Mouse (Mus musculus) liver, embryonic 16.5 days (tissue): ENCODE data around the gene Fat3. TPM values are rescaled to one million over a fixed set of nuclear protein-coding genes. Genes with fewer than 3 reads are reported as not detected.
A peak's percentile ranks its signal among the peaks of the same experiment; 100 is the strongest.

ENCODE experiments used
- ATAC-seq: fragments of 200-750 bp; cut with Nextera tagmentation; 2 replicates; pipeline ENCODE4 v1.8.0; 2017; ENCODE audit warnings: low read depth, mild to moderate bottlenecking, moderate number of reproducible peaks, moderate library complexity
- H3K27ac ChIP-seq: fragments of 300-500 bp; sonication (generic); 2 replicates; pipeline ENCODE4 v1.5.1; 2014; ENCODE audit warnings: mild to moderate bottlenecking, low read length
- H3K27me3 ChIP-seq: fragments of 300-500 bp; sonication (generic); 2 replicates; pipeline ENCODE4 v1.6.1; 2014; ENCODE audit warnings: low read depth, low read length, mixed read lengths; ENCODE audit not compliant: control insufficient read depth, insufficient read depth
- H3K36me3 ChIP-seq: fragments of 300-500 bp; sonication (generic); 2 replicates; pipeline ENCODE4 v1.6.1; 2014; ENCODE audit warnings: mild to moderate bottlenecking; ENCODE audit not compliant: control insufficient read depth, insufficient read depth
- H3K4me1 ChIP-seq: fragments of 300-500 bp; sonication (generic); 2 replicates; pipeline ENCODE4 v1.6.1; 2014; ENCODE audit warnings: low read depth, low read length, mixed read lengths; ENCODE audit not compliant: control insufficient read depth
- H3K4me2 ChIP-seq: fragments of 300-500 bp; sonication (generic); 2 replicates; pipeline ENCODE4 v1.6.1; 2014; ENCODE audit warnings: low read depth, low read length, mixed read lengths
- H3K4me3 ChIP-seq: fragments of 300-500 bp; sonication (generic); 2 replicates; pipeline ENCODE4 v1.5.1; 2014; ENCODE audit warnings: low read depth, mild to moderate bottlenecking, low read length
- H3K9ac ChIP-seq: fragments of 300-500 bp; sonication (generic); 2 replicates; pipeline ENCODE4 v1.6.1; 2014; ENCODE audit warnings: low read depth, low read length
- H3K9me3 ChIP-seq: fragments of 300-500 bp; sonication (generic); replicated peaks from 2 replicates; pipeline ENCODE4 v1.6.1; 2016; ENCODE audit warnings: low read length; ENCODE audit not compliant: control insufficient read depth
- WGBS: fragments of 180-500 bp; shearing (Covaris S2); extraction: QIAGEN DNeasy Blood & Tissue Kit; methylation state at CpG from one replicate; pipeline ENCODE4 v1.1.7; 2014; ENCODE audit not compliant: insufficient replicate concordance; 5-methylcytosine and 5-hydroxymethylcytosine counted together
- polyA plus RNA-seq: library from polyadenylated mRNA; unstranded; fragments of >200 nt; fragmentation: Nextera tagmentation; extraction: Ambion mirVana; gene quantifications from 2 replicates; pipeline ENCODE4 v1.2.1, GENCODE M21; 2015

The Fat3 gene
- polyA plus RNA-seq, 1 experiment from 2014 or later, result 0.06 TPM

DNA sequence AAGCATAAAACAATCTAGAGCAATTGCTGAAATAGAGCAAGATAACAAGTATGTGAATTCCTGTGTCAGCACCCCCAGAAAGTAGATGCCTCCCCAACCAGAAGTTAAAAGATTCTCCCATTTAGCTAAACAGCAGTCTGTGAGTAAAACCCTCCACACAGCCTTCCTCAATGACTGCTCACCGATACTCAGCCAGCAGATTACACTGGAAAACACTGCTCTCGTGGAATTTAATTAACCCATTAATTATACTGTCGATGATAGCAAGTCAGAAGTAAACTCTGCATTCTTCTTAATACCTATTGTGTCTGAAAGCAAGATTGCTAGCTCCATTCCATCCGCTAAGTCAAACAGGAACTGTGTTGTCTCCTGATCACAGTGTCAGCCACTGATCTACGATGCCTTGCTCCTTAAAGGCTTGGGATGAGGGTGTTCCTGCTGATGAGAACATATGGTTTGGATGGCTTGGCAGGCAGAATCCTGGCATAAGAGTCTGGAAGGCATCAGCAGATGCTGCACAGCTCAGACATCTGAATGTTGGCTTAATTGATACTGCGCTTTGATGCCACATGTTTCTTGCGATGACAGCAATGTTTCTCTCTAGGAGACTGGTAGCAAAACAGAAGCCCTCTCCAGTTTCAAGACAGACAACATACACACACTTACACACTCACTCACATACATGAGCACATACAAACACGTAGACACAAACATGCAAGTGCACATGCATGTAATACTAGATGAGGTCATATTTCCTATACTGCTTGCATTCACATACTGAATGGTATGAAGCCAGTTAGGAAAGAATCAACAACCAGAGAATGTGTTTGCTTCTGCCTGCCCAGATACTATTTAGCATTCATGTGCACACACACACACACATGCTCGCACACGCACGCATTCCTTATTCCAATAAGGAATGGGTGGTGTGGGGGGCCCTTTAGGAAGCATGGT lies 155.9 kb downstream of the Fat3 start:
- H3K4me3 ChIP-seq, result no peak overlapping the region
- no peak overlapping the region for H3K4me2 ChIP-seq
- no peak overlapping the region for H3K27ac ChIP-seq
- H3K9me3 ChIP-seq, result no peaks in the 10 kb centered on the region
- no peaks in the 10 kb centered on the region for H3K4me1 ChIP-seq
- no peak for ATAC-seq
- H3K36me3 ChIP-seq, result no peaks in the 10 kb centered on the region
- no peaks in the 10 kb centered on the region for H3K27me3 ChIP-seq
- 60% methylated on average over 11 of the region's 11 CpGs for WGBS
- H3K9ac ChIP-seq, result no peak overlapping the region

- Histone ChIP-seq H3K4me2 (no peak overlapping the region), H3K9me3 (no peaks in the 10 kb centered on the region), H3K4me3 (no peak overlapping the region), H3K4me1 (no peaks in the 10 kb centered on the region), H3K27ac (no peak overlapping the region), H3K27me3 (no peaks in the 10 kb centered on the region), H3K36me3 (no peaks in the 10 kb centered on the region), H3K9ac (no peak overlapping the region)
- ATAC-seq, result no peak
- 55% methylated on average over 2 of the region's 2 CpGs for WGBS
These were observed 157.9 kb downstream of the Fat3 start for GRCm38 (mm10) chr9:16343191-16343590.

- Histone ChIP-seq H3K4me1 (no peaks in the 10 kb centered on the region), H3K4me3 (no peak overlapping the region), H3K4me2 (no peak overlapping the region), H3K9ac (no peak overlapping the region), H3K27me3 (no peaks in the 10 kb centered on the region), H3K36me3 (no peaks in the 10 kb centered on the region), H3K27ac (no peak overlapping the region), H3K9me3 (no peaks in the 10 kb centered on the region)
- ATAC-seq, result no peak; the same call in 1 of the 2 replicates
- 43% methylated on average over 8 of the region's 8 CpGs for WGBS
These were observed 158.5 kb downstream of the Fat3 start for GRCm38 (mm10) chr9:16342577-16342976.

GRCm38 (mm10) chr9:16330290-16330984 lies 170.6 kb downstream of the Fat3 start:
- Histone ChIP-seq H3K4me2 (no peak overlapping the region), H3K4me1 (no peaks in the 10 kb centered on the region), H3K4me3 (no peak overlapping the region), H3K9me3 (no peaks in the 10 kb centered on the region), H3K9ac (no peak overlapping the region), H3K27ac (no peak overlapping the region), H3K27me3 (no peaks in the 10 kb centered on the region), H3K36me3 (no peaks in the 10 kb centered on the region)
- 28% methylated on average over 3 of the region's 3 CpGs for WGBS
- ATAC-seq, result no peak

GRCm38 (mm10) chr9:16318957-16319356 lies 182.1 kb downstream of the Fat3 start:
- Histone ChIP-seq H3K4me3 (no peak overlapping the region), H3K27ac (no peak overlapping the region), H3K9me3 (no peaks in the 10 kb centered on the region), H3K9ac (no peak overlapping the region), H3K36me3 (no peaks in the 10 kb centered on the region), H3K4me2 (no peak overlapping the region), H3K27me3 (no peaks in the 10 kb centered on the region), H3K4me1 (no peaks in the 10 kb centered on the region)
- ATAC-seq, result no peak
- 58% methylated on average over 1 of the region's 1 CpGs for WGBS

- Histone ChIP-seq H3K4me1 (no peaks in the 10 kb centered on the region), H3K27me3 (no peaks in the 10 kb centered on the region), H3K9me3 (no peaks in the 10 kb centered on the region), H3K36me3 (no peaks in the 10 kb centered on the region), H3K4me2 (no peak overlapping the region), H3K27ac (no peak overlapping the region), H3K4me3 (no peak overlapping the region), H3K9ac (no peak overlapping the region)
- ATAC-seq, result peak; percentile 24; the same call in 1 of the 2 replicates
- WGBS, result 17% methylated on average over 4 of the region's 4 CpGs
These were observed 188.4 kb downstream of the Fat3 start for GRCm38 (mm10) chr9:16312599-16313197.

DNA sequence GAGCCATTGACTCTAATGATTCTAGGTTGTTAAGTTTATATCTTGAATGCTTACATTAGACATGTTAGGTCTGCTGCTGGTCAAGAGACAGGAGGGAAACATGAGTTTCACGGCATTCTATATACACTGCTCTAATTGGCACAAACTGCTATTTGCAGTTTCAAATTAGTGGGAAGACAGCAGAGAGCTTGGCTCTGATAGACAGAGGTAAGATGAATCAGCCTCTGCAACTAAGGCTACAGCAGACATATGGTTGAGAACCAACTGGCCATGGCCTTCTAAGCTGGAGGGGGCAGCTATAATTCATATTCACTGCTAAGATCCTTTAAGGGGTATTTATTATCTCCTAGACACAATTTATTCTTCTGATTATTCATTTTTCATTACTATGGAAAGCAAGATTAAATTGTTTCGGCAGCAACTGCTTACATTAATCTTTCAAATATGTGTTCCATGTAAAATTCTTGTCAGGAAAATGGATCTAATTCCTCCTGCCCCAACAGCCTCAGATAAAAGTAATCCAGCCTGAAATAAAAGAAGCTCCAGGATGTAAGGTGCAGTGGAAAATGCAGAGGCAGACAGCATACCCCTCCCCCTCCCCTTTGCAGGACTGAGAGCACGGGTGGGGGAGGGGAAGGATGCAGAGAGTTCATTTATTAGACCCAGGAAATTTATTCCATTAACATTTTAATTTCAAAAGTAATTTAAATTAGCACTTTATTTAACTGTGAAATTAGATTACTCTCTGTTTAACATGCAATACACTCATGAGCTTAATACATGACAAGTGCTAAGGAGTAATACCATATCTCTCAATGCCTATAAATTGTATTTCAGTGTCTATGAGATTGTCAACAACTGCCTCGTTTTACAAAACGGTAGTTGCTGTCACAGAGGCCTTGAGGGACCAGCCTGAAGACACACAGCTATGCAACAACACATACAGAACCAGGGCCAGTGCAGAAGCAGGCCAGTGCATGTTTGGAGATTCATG lies 189.9 kb downstream of the Fat3 start:
- no peak overlapping the region for H3K9ac ChIP-seq
- no peak overlapping the region for H3K27ac ChIP-seq
- no peak overlapping the region for H3K4me2 ChIP-seq
- no peak for ATAC-seq
- no peaks in the 10 kb centered on the region for H3K4me1 ChIP-seq
- WGBS, result 36% methylated on average over 5 of the region's 5 CpGs
- no peaks in the 10 kb centered on the region for H3K27me3 ChIP-seq
- H3K36me3 ChIP-seq, result no peaks in the 10 kb centered on the region
- H3K9me3 ChIP-seq, result no peaks in the 10 kb centered on the region
- no peak overlapping the region for H3K4me3 ChIP-seq

DNA sequence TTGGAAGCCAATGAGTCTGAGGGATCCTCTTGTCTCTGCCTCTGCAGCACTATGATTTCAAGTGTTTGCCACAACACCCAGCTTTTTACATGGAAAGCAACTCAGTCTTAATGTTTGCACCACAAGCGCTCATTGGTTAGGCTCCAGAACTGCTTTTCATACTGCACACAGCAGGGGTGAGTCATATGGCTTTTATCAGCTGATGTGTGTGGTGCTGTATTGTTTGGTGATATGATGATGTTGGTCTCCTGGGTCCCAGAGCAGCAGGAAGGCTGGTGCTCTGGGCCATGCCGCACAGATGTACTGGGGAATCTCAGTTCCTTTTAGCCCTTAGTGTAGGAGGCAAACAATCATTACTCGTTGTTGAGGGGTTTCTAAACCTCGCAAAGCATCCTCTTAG lies 190.8 kb downstream of the Fat3 start:
- no peak overlapping the region for H3K9ac ChIP-seq
- 50% methylated on average over 4 of the region's 4 CpGs for WGBS
- H3K36me3 ChIP-seq, result no peaks in the 10 kb centered on the region
- ATAC-seq, result no peak
- H3K4me3 ChIP-seq, result no peak overlapping the region
- no peak overlapping the region for H3K4me2 ChIP-seq
- H3K27me3 ChIP-seq, result no peaks in the 10 kb centered on the region
- H3K27ac ChIP-seq, result no peak overlapping the region
- no peaks in the 10 kb centered on the region for H3K9me3 ChIP-seq
- H3K4me1 ChIP-seq, result no peaks in the 10 kb centered on the region
